Mouse (Mus musculus) ZHBTc4 (cell line): ENCODE data around the gene Iqch.
A peak's percentile ranks its signal among the peaks of the same experiment; 100 is the strongest.

ENCODE experiments used
- DNase-seq: peaks from one replicate; pipeline ENCODE4 v3.0.0-alpha.2; 2011; ENCODE audit warnings: low read depth, low spot score

Gene Iqch

DNA sequence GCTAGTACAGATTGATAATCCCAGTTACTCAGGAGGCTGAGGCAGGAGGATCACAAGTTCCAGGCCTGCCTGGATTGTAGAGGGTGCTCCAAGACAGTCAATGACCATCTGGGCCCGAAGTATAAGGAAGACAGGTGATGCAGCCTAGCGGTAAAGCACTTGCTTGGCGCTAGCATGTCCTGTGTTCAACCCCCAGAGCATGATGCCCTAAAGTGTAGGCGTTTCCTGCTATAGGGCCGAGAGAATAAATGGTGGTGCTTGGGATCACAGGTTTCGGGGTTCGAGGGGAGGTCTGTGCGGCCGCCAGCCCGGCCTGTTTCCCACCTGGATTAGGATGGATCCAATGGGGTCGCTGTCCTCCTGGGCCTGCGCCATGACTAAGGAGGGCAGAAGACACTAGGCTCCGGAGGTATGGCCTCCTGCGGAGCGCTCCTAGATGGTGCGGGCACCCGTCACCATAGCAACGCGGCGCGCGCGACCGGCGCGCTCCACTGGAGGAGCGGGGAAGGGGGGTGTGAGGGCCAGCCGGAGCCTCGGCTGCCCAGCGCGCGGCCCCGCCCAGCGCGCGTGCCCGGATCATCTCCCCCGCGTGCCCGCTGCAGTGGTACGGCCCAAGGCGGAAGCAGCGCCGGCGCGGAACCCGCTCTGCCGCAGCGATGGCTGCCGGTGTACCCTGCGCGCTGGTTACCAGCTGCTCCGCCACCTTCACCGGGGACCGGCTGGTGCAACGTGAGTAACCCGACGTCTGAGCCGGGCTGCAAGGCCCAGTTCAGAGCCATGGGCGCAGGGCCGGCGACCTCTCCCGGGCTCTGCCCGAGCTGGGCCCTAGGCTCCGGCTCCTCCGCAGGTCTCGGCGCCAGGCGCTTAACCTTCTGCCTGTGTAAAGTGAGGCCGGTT lies at the start of gene Iqch, which contains the start of gene Aagab:
Iqch (minus strand) TSS at position 451 of the 897 bp plus-strand sequence.
Aagab (plus strand) TSS at position 618 of the 897 bp plus-strand sequence.
- DNase-seq: peak; percentile 99

DNA sequence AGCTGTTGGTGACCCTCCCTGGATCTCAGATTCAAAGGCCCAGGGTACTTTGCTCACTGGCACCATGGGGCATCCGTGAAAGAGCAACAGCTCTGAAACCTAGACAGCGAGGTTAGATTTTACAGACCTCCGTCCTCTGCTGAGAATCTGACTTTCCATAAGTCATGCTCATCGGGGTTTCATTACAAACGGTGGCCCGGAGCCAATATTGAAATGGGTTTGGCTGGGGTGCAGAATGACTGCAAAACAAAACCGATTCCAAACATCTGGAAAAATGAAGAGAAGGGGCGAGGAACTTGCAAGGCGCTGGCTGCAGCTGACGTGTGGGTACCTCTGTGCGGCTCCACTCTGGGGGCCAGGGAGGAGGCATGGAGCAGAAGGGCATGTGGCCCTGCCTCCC lies 49.3 kb upstream of the Iqch start:
- no peak for DNase-seq

DNA sequence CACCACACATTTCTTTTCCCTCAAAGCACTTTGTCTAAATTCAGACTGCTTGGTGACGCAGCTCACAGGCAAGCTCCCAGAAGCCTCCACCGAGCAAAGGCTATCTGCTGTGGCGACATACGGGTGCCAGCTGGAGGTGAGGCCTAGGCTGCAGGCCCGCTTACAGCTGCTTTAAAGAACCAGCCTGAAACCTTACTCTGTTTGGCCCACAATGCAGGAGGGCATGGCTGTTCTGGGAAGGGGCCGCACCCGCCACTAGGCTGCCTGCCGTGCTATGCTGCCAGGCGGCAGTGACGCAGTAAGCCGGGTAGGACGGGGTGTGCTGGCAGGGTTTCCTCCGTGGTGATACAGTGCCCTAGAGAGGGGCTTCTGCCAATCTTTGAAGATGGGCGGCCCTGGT lies 48.6 kb upstream of the Iqch start:
- DNase-seq: peak; percentile 40

DNA sequence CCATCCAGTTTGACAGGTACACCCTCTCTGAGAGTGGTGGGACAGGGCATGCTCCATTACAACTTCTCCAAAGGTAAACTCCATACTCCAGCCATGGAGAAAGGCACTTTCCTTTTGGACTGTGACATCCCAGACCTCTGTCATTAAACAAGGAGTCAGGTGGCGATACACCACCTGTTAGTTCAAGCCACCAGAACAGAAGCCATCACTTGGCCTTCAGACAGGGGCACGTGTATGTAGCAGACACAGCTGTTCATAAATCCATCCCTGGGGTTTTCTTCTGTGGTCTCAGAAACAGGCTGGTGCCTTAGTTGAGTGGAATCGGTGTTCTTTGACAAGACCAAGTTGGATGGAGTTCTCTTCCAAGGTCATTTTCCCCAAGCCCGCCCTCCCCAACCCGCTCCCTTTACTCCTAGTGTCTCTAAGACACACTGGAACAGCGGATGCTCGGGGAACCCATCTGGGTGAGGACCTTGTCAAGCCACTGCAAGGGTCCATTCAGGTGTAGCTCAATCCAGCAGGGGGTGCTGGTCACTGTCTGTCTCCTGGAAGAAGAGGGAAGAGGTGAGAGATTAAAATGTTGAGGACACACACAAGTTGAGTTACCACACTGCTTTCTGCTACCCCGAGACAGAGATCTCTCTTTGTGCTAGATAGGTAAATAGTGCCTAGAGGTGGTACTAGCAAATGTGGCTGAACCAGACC lies 47.7 kb upstream of the Iqch start:
- DNase-seq: peak; percentile 57

DNA sequence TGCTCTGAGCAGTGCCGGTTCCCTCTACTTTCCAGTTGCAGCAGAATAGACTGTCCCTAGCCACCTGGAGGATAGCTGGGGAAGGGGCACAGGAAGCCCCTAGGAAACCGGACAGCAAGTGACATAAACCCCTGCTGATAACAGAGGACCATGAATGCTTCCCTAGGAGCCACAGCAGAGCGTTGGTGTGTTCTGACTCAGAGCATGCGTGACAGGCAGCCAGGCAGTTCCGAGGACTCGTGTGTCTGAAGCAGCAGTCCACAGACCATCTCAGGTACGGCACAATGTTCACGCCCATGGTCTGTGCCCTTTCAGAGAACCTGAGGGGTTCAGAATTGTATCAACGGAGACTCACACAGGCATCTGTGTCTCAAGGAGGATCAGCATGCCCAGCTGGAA lies 46.2 kb upstream of the Iqch start:
- no peak for DNase-seq

DNA sequence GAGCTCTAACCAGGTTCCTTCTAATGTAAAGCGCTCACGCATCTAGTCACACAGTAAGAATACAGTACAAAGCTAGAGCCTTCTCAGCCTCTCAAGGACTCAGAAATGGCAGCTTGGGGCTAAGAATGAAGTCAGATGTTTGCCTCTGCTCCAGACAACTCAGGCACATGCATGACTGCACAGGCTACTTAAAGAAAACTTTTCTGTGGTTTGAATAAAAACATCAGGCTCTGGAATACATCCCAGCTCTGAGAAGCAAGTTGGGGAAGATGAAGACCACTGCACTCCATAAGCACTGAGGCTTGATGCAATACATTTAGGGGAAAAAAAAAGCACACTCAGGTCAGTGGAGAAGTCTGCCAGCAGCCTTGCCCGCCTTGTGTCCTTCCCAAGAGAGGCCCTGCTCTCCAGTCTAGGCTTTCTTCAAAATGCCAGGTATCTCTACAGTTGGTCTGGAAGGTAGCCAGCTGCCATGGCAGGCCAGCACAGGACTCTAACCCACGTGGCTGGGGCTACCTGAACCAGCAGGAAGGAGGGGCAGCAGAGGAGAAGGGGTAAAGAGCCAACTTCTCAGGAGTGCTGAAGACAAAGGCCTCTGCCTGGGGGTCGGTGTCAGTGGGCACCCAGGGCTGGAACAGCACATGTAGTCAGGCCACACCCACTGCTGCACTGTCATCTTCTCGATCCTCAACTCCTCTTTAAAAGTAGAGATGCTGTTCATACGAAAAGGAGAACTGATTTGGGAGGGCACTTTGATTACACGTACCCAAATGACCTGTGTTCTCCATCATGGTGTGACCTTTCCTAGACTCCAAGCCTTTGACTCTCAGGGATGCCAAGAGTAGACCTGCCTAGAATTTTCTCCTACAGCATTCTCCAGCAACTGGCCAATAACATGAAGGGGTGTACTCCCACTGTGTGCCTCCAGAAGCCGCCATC lies 45.6 kb upstream of the Iqch start:
- no peak for DNase-seq

DNA sequence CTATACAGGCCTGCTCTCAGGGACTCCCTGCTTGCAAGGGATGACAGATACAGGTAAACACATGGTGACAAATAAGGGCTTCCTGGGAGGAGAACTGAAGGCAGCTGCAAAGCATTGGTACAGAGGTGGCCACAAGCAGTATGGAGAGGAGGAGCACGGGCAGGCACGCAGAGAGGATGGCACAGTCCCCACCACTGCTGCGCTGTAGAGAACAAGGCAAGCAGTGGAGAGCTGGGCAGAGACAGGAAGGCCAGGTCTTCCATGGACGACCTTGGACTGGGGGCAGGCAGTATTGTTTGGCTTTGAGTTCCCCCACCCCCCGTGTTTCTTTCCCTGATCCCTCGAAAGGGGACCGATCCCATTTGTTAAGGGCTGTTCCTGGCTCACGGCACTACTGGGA lies 42.8 kb upstream of the Iqch start:
- no peak for DNase-seq

DNA sequence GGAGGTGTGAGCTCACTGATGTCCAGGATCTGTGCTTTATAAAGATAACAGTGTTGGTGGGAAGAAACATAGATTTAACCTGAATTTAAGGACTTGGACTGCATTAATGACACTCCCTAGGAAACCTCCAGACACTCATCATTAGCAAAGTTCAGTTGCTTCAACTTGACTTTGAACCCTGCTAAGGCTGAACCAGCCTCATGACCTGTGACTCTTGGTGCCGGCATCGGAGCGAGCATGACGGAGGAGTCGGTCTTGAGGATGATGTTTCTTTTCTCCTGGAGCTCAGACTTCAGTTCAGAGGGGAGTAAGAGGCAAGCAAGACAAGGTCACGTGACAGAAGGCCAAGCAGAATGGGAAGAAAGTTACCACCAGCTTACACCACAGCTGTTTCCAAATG lies 41.7 kb upstream of the Iqch start:
- DNase-seq: no peak

DNA sequence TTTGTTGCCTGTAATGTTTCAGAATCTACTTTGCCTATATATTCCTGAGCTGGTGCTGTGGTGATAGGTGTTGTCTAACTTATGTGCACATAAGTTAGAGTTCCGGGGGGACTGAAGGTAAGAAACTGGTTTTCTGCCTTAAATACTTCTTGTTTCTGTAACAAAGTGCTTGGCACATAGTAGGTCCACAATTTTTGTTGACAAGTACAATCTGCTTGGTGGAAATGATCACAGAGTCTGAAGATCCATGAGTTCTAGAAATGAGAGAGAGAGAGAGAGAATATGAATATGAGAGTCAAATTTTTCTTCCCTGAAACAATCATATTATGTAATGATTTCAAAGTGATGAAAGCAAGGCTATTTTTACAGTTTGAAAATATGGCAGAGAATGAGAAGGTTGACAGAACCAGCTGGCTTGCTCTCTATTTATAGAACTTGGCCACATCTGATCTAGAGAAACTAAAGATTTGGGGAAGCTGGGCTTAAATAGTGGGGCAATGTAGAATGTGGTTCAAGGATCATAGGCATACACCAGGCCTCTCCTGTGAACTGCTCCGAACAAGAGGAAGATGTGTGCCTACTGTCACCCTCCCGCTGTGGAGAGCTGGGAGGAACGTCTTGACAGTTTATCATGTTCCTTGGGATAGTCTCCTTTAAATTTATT lies 39.8 kb upstream of the Iqch start:
- DNase-seq: no peak

DNA sequence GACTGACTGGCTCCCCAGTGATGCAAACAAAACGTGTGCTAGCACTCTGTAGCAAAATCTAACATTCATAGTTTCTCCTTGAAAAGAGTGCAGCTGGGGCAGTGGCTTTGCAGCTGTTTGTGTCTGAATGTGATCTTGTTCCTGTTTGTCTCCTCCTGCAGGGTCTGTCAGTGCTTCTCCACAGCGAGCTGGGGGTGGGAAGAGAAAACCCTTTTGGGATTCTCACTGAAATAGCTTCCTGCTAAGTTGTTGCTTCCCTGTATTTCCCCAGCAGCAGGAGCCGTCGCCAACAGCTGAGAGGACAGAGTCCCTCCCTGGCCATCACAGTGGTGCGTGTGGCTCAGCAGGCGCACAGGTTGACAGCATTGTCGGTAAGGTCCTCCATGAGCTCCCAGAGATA lies 33.8 kb upstream of the Iqch start:
- DNase-seq: no peak

DNA sequence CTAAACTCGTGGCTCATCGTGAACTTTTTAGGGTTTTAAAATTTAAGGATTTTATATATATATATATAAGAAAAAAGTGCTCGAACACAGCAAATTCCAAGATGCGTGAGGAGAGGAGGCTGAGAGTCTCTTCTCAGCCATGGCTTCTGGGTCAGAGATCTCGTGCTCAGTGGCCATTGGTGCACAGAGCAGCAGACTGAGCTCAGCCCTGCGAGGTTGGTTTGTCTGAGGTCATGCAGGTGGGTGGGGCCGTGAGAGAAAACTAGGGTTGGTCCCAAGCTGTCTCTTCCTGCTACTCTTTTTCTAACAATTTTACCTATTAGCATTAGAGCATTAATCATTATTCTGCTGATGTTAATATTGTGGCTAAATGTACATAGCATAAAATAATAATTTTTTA lies 31.0 kb upstream of the Iqch start:
- DNase-seq: peak; percentile 47

DNA sequence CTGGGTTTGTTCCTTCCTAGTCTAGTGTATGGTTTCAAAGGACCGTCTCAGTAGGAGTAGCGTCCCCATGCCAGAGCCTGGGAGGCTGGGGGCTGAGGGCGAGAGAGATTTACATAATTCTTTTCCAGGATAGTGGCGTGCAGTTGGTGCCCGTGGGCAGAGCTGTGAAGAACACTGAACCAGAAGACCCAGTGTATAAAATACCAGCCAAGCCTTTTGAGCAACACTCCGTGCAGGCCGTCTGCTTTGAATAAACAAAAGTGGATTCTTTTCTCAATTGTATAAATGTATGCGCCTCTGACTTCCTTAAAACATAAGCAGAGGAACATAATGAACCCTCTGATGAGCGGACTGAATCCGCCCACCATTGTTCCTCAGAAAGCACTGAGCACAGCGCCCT lies 30.6 kb upstream of the Iqch start:
- DNase-seq: no peak

DNA sequence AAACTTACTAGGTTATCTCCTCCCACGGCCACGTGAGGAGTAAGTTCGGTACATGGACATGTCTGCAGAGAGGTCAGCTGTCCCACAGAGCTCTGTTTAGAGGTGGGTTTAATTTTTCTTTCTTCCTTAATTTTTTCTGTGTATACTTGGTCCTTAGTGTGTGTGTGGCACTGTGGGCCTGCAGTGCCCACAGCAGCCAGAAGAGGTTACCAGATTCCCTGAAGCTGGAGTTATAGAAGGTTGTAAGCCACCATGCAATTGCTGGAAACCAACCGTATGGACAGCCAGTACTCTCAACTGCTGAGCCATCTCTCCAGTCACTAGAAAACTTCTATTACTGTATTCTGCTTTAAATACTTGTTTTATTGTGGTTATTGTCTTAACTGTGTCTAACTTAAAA lies 29.8 kb upstream of the Iqch start:
- no peak for DNase-seq

DNA sequence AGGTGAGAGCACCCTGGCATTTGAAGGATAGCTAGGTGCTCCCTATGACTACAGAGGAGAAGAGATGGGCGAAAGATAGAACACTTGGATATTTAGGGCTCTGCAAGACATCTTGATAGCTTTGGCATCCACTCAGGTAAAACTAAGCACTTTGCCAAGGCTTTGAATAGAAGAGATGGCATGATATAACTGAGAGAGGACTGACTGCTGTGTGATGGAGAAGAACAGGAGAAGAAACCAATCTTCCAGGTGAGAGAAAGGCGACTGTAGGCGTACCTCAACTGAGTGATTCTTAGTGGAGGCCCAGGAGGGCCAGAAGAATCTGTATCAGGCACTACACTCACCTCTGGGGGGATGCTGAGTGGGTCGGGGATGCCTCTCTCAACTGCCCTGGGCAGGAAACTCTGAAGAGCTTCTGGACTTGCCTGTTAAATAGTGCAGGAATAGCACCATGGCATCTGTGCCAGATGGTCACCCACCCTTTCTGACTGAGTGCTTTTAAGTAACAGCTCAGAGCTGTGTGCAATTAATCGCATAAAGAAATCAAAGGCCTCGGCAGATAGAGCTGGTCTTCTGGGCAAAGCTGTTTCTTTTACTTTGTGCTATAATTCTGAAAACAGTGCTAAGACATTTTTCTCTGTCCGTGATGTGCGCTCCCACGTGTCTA lies 22.9 kb upstream of the Iqch start:
- no peak for DNase-seq

DNA sequence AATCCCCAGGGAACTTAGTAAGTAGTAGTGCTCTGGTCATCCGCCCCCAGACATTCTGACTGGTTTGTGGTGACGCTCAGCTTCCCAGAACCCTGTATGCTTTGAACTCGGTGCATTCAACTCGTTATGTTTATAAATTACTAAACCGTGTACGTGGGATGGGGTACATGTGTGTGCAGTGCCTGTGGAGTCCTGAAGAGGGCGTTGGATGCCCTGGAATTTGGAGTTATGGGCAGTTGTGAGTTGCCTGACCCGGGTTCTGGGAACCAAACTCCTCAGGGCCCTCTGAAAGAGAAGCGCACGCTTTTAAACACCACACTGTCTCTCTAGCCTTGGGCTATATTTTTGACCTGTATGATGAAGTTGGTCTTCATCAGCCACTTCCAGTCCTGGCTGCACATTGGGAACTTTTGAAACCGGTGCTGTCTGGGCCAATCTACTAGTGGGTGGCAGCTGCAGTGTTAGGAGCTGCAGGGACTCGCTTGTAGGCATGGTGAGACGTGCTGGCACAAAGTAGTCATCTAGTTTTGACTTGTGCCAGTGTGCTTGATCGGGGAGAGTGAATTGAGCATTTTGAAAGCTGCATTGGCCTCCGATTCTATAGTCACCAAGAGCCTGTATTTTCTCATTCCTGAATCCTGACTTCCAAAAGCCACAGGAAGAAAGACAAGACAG lies 21.7 kb upstream of the Iqch start:
- no peak for DNase-seq

DNA sequence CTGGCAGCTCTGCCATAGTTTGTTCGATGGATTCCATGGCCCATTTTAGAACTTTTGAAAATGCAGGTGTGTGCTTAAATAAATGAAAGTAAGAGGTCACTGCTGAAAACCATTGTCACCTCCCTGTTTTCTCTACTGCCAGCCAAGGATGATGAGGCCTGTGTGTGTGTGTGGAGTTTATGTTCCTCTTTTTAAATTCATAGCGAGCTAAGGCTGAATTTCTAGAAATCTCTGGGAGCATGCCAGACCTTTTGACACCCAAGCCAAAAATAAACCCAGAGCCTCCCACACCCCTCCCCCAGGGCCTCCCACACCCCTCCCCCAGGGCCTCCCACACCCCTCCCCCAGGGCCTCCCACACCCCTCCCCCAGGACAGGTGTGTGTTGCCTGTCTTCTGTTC lies 15.7 kb upstream of the Iqch start:
- no peak for DNase-seq

DNA sequence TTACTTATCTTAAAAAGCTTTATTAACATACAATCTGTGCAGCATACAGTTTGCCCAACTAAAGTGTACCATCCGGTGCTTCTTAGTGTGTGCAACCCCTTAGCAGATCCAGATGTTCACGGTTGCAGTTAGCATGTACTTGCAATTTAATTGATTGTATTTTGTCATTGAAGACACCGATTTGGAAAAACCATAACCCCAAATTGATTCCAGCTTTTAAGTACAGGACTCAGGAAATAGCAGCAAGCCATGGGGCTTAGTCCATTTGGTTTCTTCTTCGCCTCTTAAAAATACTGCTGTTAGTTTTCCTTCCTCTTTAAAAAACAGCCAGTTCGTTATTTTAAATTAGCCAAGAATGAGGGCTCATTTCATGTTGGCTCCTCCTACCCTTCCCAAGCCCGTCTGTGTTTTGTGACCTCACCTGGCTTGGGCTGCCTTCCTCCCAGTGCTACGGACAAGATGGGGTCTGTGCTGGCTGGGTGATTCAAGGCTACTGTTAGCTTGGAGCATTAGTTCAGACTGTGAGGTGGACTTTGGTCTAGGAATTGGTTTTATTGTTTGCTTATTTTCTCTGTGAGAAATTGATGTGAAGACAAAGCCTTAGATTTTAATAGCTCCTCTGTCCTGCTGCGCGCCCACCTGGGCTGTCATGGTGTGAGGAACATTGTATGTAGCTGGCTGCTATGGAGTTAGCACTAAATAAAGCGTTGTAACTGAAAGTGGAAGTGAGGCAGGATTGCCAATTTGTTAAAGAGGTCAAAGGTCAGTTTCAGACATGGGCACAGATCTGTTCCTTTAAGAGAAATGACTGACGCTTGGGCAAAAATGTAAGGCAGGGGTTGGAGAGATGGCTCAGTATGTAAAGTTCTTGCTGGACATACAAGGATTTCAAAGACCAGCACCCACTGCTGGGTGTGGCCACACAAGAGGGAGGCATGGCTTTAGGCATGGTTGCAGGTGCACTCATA lies 12.0 kb upstream of the Iqch start:
- no peak for DNase-seq

DNA sequence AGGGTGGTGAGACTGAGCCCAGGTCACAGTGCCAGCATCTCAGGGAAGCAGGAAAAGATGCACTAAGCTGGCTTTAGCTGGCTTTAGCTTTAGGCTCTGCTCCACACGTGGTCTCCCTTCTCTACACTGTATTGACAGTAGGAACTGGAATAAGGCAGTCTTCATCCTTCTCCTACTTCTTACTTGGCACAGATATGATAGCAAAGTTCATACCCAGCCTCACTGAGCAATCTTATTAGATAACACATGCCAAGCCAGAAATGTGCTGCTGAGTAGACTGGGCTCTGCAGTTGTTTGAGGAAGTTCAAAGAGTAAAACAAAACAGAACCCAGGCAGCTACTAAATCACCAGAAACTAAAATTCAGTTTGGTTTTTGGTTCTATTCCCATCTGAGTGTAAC lies 11.3 kb upstream of the Iqch start:
- DNase-seq: no peak
